Mouse (Mus musculus) brown adipose tissue, adult 24 weeks (tissue): Measurements from ENCODE around the gene Gm11168. TPM values are rescaled to one million over a fixed set of nuclear protein-coding genes. Genes with fewer than 3 reads are reported as not detected.
"Not testable (repeated sequence)": the region's sequence is repeated elsewhere in the genome, so short reads cannot be mapped to it uniquely, and the experiment has no call there.

Experiments used
- H3K27ac ChIP-seq: fragments of 200-500 bp; replicated peaks from 2 replicates; pipeline ENCODE4 v1.5.1; 2012; ENCODE audit warnings: low read depth, mild to moderate bottlenecking, low read length
- H3K4me1 ChIP-seq: fragments of 200-500 bp; 2 replicates; pipeline ENCODE4 v1.6.1; 2012; ENCODE audit warnings: low read length, mixed read lengths; ENCODE audit not compliant: control insufficient read depth, insufficient read depth, insufficient read length
- H3K4me3 ChIP-seq: fragments of 200-500 bp; 2 replicates; pipeline ENCODE4 v1.5.1; 2012; ENCODE audit warnings: low read depth, mild to moderate bottlenecking, low read length, moderate library complexity; ENCODE audit not compliant: insufficient read depth
- polyA plus RNA-seq: library from polyadenylated mRNA; stranded (reverse); fragments of >200 nt; gene quantifications from 2 replicates; pipeline ENCODE4 v1.2.4, GENCODE M21; 2012; ENCODE audit not compliant: missing spikeins, insufficient read depth, insufficient read length

The Gm11168 gene
- polyA plus RNA-seq: 4.2 and 7.4 TPM in 2 replicates

DNA sequence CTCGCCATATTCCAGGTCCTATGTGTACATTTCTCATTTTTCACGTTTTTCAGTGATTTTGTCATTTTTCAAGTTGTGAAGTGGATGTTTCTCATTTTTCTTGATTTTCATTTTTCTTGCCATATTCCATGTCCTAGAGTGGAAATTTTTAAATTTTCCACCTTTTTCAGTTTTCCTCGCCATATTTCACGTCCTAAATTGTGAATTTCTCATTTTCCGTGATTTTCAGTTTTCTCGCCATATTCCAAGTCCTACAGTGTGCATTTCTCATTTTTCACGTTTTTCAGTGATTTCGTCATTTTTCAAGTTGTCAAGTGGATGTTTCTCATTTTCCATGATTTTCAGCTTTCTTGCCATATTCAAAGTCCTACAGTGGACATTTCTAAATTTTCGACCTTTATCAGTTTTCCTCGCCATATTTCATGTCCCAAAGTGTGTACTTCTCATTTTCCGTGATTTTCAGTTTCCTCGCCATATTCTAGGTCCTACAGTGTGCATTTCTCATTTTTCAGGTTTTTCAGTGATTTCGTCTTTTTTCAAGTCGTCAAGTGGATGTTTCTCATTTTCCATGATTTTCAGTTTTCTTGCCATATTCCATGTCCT is at the start of gene Gm11168:
Gm11168 (plus strand) TSS at position 553 of the 603 bp plus-strand sequence.
- not testable (repeated sequence) for H3K4me3 ChIP-seq

GRCm38 (mm10) chr9:3000445-3000972 is 2.6 kb upstream of the Gm11168 start, which contains the start of gene Gm10722:
Gm10722 (plus strand) TSS chr9:3000922.
- H3K4me1 ChIP-seq, H3K4me3 ChIP-seq, H3K27ac ChIP-seq: not testable (repeated sequence)

More for the DNA sequence above, at the start of gene Gm11168:
- not testable (repeated sequence) for H3K4me1 ChIP-seq, H3K27ac ChIP-seq

DNA sequence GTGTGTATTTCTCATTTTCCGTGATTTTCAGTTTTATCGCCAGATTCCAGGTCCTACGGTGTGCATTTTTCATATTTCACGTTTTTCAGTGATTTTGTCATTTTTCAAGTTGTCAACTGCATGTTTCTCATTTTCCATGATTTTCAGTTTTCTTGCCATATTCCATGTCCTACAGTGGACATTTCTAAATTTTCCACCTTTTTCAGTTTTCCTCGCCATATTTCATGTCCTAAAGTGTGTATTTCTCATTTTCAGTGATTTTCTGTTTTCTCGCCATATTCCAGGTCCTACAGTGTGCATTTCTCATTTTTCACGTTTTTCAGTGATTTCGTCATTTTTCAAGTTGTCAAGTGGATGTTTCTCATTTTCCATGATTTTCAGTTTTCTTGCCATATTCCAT is 2.1 kb upstream of the Gm11168 start:
- not testable (repeated sequence) for H3K4me1 ChIP-seq

GRCm38 (mm10) chr9:3001948-3002659 is 1.0 kb upstream of the Gm11168 start:
- H3K27ac ChIP-seq, H3K4me3 ChIP-seq, H3K4me1 ChIP-seq: not testable (repeated sequence)

More for the DNA sequence above, 2.1 kb upstream of the Gm11168 start:
- H3K27ac ChIP-seq, H3K4me3 ChIP-seq: not testable (repeated sequence)

DNA sequence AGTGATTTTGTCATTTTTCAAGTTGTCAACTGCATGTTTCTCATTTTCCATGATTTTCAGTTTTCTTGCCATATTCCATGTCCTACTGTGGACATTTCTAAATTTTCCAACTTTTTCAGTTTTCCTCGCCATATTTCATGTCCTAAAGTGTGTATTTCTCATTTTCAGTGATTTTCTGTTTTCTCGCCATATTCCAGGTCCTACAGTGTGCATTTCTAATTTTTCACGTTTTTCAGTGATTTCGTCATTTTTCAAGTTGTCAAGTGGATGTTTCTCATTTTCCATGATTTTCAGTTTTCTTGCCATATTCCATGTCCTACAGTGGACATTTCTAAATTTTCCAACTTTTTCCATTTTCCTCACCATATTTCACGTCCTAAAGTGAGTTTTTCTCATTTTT is 3.0 kb downstream of the Gm11168 start:
- not testable (repeated sequence) for H3K4me3 ChIP-seq, H3K4me1 ChIP-seq, H3K27ac ChIP-seq

GRCm38 (mm10) chr9:3006636-3007035 is 3.5 kb downstream of the Gm11168 start:
- not testable (repeated sequence) for H3K27ac ChIP-seq, H3K4me3 ChIP-seq, H3K4me1 ChIP-seq

GRCm38 (mm10) chr9:3007272-3007671 is 4.1 kb downstream of the Gm11168 start:
- not testable (repeated sequence) for H3K4me3 ChIP-seq, H3K4me1 ChIP-seq

DNA sequence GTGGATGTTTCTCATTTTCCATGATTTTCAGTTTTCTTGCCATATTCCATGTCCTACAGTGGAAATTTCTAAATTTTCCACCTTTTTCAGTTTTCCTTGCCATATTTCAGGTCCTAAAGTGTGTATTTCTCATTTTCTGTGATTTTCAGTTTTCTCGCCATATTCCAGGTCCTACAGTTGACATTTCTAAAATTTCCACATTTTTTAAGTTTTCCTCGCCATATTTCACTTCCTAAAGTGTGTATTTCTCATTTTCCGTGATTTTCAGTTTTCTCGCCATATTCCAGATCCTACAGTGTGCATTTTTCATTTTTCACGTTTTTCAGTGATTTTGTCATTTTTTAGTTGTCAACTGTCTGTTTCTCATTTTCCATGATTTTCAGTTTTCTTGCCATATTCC is 6.2 kb downstream of the Gm11168 start:
- H3K4me1 ChIP-seq, H3K4me3 ChIP-seq, H3K27ac ChIP-seq: not testable (repeated sequence)

More at GRCm38 (mm10) chr9:3007272-3007671, 4.1 kb downstream of the Gm11168 start:
- H3K27ac ChIP-seq: not testable (repeated sequence)

GRCm38 (mm10) chr9:3012054-3012621 is 9.0 kb downstream of the Gm11168 start:
- not testable (repeated sequence) for H3K27ac ChIP-seq, H3K4me1 ChIP-seq, H3K4me3 ChIP-seq

GRCm38 (mm10) chr9:3012733-3013279 is 9.7 kb downstream of the Gm11168 start, which contains the start of gene Gm10721:
Gm10721 (plus strand) TSS chr9:3013140.
- not testable (repeated sequence) for H3K4me1 ChIP-seq, H3K4me3 ChIP-seq, H3K27ac ChIP-seq

GRCm38 (mm10) chr9:3015354-3015753 is 12.2 kb downstream of the Gm11168 start, which contains the start of gene Gm10720:
Gm10720 (plus strand) TSS chr9:3015654.
- H3K4me1 ChIP-seq, H3K27ac ChIP-seq, H3K4me3 ChIP-seq: not testable (repeated sequence)

- not testable (repeated sequence) for H3K4me3 ChIP-seq, H3K27ac ChIP-seq, H3K4me1 ChIP-seq
These were observed 12.8 kb downstream of the Gm11168 start for GRCm38 (mm10) chr9:3015896-3016295.

DNA sequence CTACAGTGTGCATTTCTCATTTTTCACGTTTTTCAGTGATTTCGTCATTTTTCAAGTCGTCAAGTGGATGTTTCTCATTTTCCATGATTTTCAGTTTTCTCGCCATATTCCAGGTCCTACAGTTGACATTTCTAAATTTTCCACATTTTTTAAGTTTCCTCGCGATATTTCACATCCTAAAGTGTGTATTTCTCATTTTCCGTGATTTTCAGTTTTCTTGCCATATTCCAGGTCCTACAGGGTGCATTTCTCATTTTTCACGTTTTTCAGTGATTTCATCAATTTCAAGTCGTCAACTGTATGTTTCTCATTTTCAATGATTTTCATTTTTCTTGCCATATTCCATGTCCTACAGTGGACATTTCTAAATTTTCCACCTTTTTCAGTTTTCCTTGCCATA is 14.0 kb downstream of the Gm11168 start, which contains the start of gene Gm10719:
Gm10719 (plus strand) TSS at position 301 of the 400 bp plus-strand sequence.
- H3K4me3 ChIP-seq, H3K4me1 ChIP-seq, H3K27ac ChIP-seq: not testable (repeated sequence)

- H3K4me3 ChIP-seq, H3K4me1 ChIP-seq, H3K27ac ChIP-seq: not testable (repeated sequence)
These were observed 15.8 kb downstream of the Gm11168 start for GRCm38 (mm10) chr9:3018944-3019343.
